Mouse (Mus musculus): ENCODE measurements around the gene Zglp1.
A peak's percentile ranks its signal among the peaks of the same experiment; 100 is the strongest.

GRCm38 (mm10) chr9:21105760-21106564 lies 39.1 kb upstream of the Zglp1 start:
- TF ChIP-seq ELF1 (IDR thresholded peaks at IDR 0.05; ENCODE audit: low read depth, low read length) (no peak), POLR2A (IDR thresholded peaks at IDR 0.05; ENCODE audit: control insufficient read depth in 1 of 2, insufficient read depth in 1 of 2, low read depth in 1 of 2, low read length in 2 of 2, poor library complexity in 1 of 2) (peak in 1 of 2 experiments; percentile 12; a peak in 1 of 4 replicates), UBTF (IDR thresholded peaks at IDR 0.05; ENCODE audit: borderline replicate concordance, insufficient read depth, low read depth, low read length) (no peak), GATA1 (IDR thresholded peaks at IDR 0.05; ENCODE audit: low read depth, low read length) (peak; percentile 52; the same call in 1 of the 2 replicates), MAX (IDR thresholded peaks at IDR 0.05; ENCODE audit: low read length) (no peak), CTCF (IDR thresholded peaks at IDR 0.05 in 2 of 3, conservative IDR thresholded peaks at IDR 0.05 in 1 of 3; ENCODE audit: control insufficient read depth in 1 of 3, insufficient read depth in 1 of 3, low read depth in 2 of 3, low read length in 3 of 3, poor library complexity in 1 of 3, severe bottlenecking in 1 of 3) (no peak), NELFE (IDR thresholded peaks at IDR 0.05; ENCODE audit: low read depth, low read length) (no peak), MYC (IDR thresholded peaks at IDR 0.05; ENCODE audit: low read depth, low read length) (0 out of 2 replicates have a peak, but pooled peaks have one; percentile 15)

Data from MEL (cell line).